Mouse (Mus musculus) MEL (cell line): Measurements from ENCODE around the gene Mmp9. TPM values are rescaled to one million over a fixed set of nuclear protein-coding genes. Genes with fewer than 3 reads are reported as not detected.

ENCODE experiments used
- DNase-seq: peaks from one replicate; pipeline ENCODE4 v3.0.0; 2011; ENCODE audit warnings: low read depth, low spot score
- H3K27ac ChIP-seq: 2 replicates; pipeline ENCODE4 v1.5.1; 2012; ENCODE audit warnings: low read depth, mild to moderate bottlenecking, control low read depth, low read length, moderate library complexity; ENCODE audit not compliant: control insufficient read depth
- H3K27me3 ChIP-seq, 2 experiments: fragments of 150-350 bp in 1 of 2; sonication (generic) in 1 of 2; 2 replicates each; pipeline ENCODE4 v1.6.1; 2012; ENCODE audit warnings: low read length in 2 of 2, mild to moderate bottlenecking in 2 of 2, improper control_type of control experiment in 1 of 2, moderate library complexity in 1 of 2; ENCODE audit not compliant: insufficient read depth in 2 of 2, control insufficient read depth in 1 of 2
- H3K36me3 ChIP-seq, 2 experiments: 2 replicates each; pipeline ENCODE4 v1.6.1; 2012 to 2014; ENCODE audit warnings: low read length in 2 of 2, improper control_type of control experiment in 1 of 2, inconsistent platforms in 1 of 2, mild to moderate bottlenecking in 1 of 2; ENCODE audit not compliant: insufficient read depth in 2 of 2, control insufficient read depth in 1 of 2
- H3K4me1 ChIP-seq, 2 experiments: fragments of 150-350 bp in 1 of 2; sonication (generic) in 1 of 2; 2 replicates each; pipeline ENCODE4 v1.6.1; 2012; ENCODE audit warnings: low read length in 2 of 2, improper control_type of control experiment in 1 of 2, mild to moderate bottlenecking in 1 of 2; ENCODE audit not compliant: insufficient read depth in 2 of 2, control insufficient read depth in 1 of 2
- H3K4me3 ChIP-seq, 2 experiments: fragments of 150-350 bp in 1 of 2; sonication (generic) in 1 of 2; 2 replicates each; pipeline ENCODE4 v1.5.1; 2012; ENCODE audit warnings: low read depth in 2 of 2, low read length in 2 of 2, mild to moderate bottlenecking in 2 of 2, moderate library complexity in 2 of 2, control low read depth in 1 of 2, improper control_type of control experiment in 1 of 2; ENCODE audit not compliant: control insufficient read depth in 1 of 2, insufficient read depth in 1 of 2
- H3K79me2 ChIP-seq: 2 replicates; pipeline ENCODE4 v1.6.1; 2012; ENCODE audit warnings: mild to moderate bottlenecking, low read length, moderate library complexity; ENCODE audit not compliant: control insufficient read depth, poor library complexity, insufficient read depth
- H3K9ac ChIP-seq: 2 replicates; pipeline ENCODE4 v1.6.1; 2012; ENCODE audit warnings: low read depth, mild to moderate bottlenecking, control low read depth, low read length, moderate library complexity; ENCODE audit not compliant: control insufficient read depth, poor library complexity, severe bottlenecking
- H3K9me3 ChIP-seq: fragments of 150-350 bp; sonication (generic); replicated peaks from 2 replicates; pipeline ENCODE4 v1.6.1; 2012; ENCODE audit warnings: mild to moderate bottlenecking, low read length, improper control_type of control experiment, moderate library complexity; ENCODE audit not compliant: insufficient read depth
- BHLHE40 ChIP-seq: IDR thresholded peaks from 2 replicates; pipeline ENCODE4 v1.6.1; 2012; ENCODE audit warnings: low read depth, mild to moderate bottlenecking, inconsistent platforms, low read length, improper control_type of control experiment, borderline replicate concordance
- CTCF ChIP-seq, 3 experiments: IDR thresholded peaks in 2 of 3; conservative IDR thresholded peaks in 1 of 3; 2 replicates each; pipeline ENCODE4 v1.5.1; 2011 to 2012; ENCODE audit warnings: low read length in 3 of 3, low read depth in 2 of 3, mild to moderate bottlenecking in 2 of 3, improper control_type of control experiment in 1 of 3, inconsistent platforms in 1 of 3, mixed read lengths in 1 of 3, moderate library complexity in 1 of 3; ENCODE audit not compliant: control insufficient read depth in 1 of 3, insufficient read depth in 1 of 3, poor library complexity in 1 of 3, severe bottlenecking in 1 of 3
- EP300 ChIP-seq, 2 experiments: IDR thresholded peaks; 2 replicates each; pipeline ENCODE4 v1.6.1; 2011; ENCODE audit warnings: improper control_type of control experiment in 2 of 2, low read length in 2 of 2, low read depth in 1 of 2, mild to moderate bottlenecking in 1 of 2
- GABPA ChIP-seq: IDR thresholded peaks from 2 replicates; pipeline ENCODE4 v1.6.1; 2012; ENCODE audit warnings: low read depth, mild to moderate bottlenecking, inconsistent platforms, low read length, improper control_type of control experiment, moderate library complexity
- JUND ChIP-seq: IDR thresholded peaks from 2 replicates; pipeline ENCODE4 v1.6.1; 2011; ENCODE audit warnings: low read depth, mild to moderate bottlenecking, improper control_type of control experiment, low read length
- MAX ChIP-seq: IDR thresholded peaks from 2 replicates; pipeline ENCODE4 v1.6.1; 2011; ENCODE audit warnings: low read length, improper control_type of control experiment
- MAZ ChIP-seq: IDR thresholded peaks from 2 replicates; pipeline ENCODE4 v1.6.1; 2012; ENCODE audit warnings: low read depth, mild to moderate bottlenecking, inconsistent platforms, low read length, improper control_type of control experiment
- MYB ChIP-seq: IDR thresholded peaks from 2 replicates; pipeline ENCODE4 v1.6.1; 2011; ENCODE audit warnings: mild to moderate bottlenecking, low read depth, low read length, improper control_type of control experiment
- MYC ChIP-seq: IDR thresholded peaks from 2 replicates; pipeline ENCODE4 v1.6.1; 2011; ENCODE audit warnings: low read depth, mild to moderate bottlenecking, low read length, improper control_type of control experiment, moderate library complexity
- POLR2A ChIP-seq, 2 experiments: IDR thresholded peaks; 2 replicates each; pipeline ENCODE4 v1.6.1; 2011 to 2012; ENCODE audit warnings: low read length in 2 of 2, mild to moderate bottlenecking in 2 of 2, control low read depth in 1 of 2, improper control_type of control experiment in 1 of 2, low read depth in 1 of 2, moderate library complexity in 1 of 2; ENCODE audit not compliant: control insufficient read depth in 1 of 2, insufficient read depth in 1 of 2, poor library complexity in 1 of 2
- SMC3 ChIP-seq: IDR thresholded peaks from 2 replicates; pipeline ENCODE4 v1.6.1; 2011; ENCODE audit warnings: low read depth, low read length, improper control_type of control experiment
- ZMIZ1 ChIP-seq: IDR thresholded peaks from 2 replicates; pipeline ENCODE4 v1.6.1; 2012; ENCODE audit warnings: low read depth, mild to moderate bottlenecking, inconsistent platforms, low read length, improper control_type of control experiment, moderate library complexity
- ZNF384 ChIP-seq: IDR thresholded peaks from 2 replicates; pipeline ENCODE4 v1.6.1; 2012; ENCODE audit warnings: low read depth, mild to moderate bottlenecking, inconsistent platforms, low read length, improper control_type of control experiment
- polyA plus RNA-seq, 2 experiments: library from polyadenylated mRNA; stranded (reverse) in 1 of 2; unstranded in 1 of 2; fragments of >175 nt in 1 of 2; fragments of >200 nt in 1 of 2; gene quantifications; 2 replicates each; pipeline versions ENCODE4 v1.2.1 to v1.2.4; 2012; ENCODE audit warnings: low replicate concordance in 2 of 2, low read depth in 1 of 2; ENCODE audit not compliant: insufficient read length in 2 of 2, insufficient read depth in 1 of 2, missing spikeins in 1 of 2
- total RNA-seq: library from RNA; depleted of rRNA; stranded (reverse); fragments of 300-350 nt; gene quantifications from 2 replicates; pipeline ENCODE4 v1.2.3, GENCODE M21; 2012

Mmp9 gene
- total and polyA plus RNA-seq, 3 experiments, result 0.19 to 0.23 TPM; not detected in 1

- Histone ChIP-seq H3K27me3 (no peaks in the 10 kb centered on the region), H3K36me3 (no peaks in the 10 kb centered on the region; a peak in 1 of 4 replicates), H3K9ac (no peak overlapping the region), H3K4me1 (0 out of 4 replicates have a peak, but pooled peaks cover 0 to 3% of the 10 kb centered on the region in 2 experiments), H3K27ac (no peak overlapping the region), H3K79me2 (no peaks in the 10 kb centered on the region), H3K4me3 (no peak overlapping the region), H3K9me3 (no peaks in the 10 kb centered on the region)
- no peak for DNase-seq
- no peak for TF ChIP-seq CTCF (IDR thresholded peaks at IDR 0.05 in 2 of 3, conservative IDR thresholded peaks at IDR 0.05 in 1 of 3; ENCODE audit: control insufficient read depth in 1 of 3, insufficient read depth in 1 of 3, low read depth in 2 of 3, low read length in 3 of 3, poor library complexity in 1 of 3, severe bottlenecking in 1 of 3)
- no peak for TF ChIP-seq MAZ
- no peak for TF ChIP-seq BHLHE40
- no peak for TF ChIP-seq JUND
- no peak for TF ChIP-seq SMC3
- TF ChIP-seq GABPA, result no peak
- no peak for TF ChIP-seq MYC
- TF ChIP-seq MAX, result no peak
- no peak for TF ChIP-seq MYB
- TF ChIP-seq POLR2A (IDR thresholded peaks at IDR 0.05; ENCODE audit: control insufficient read depth in 1 of 2, insufficient read depth in 1 of 2, low read depth in 1 of 2, low read length in 2 of 2, poor library complexity in 1 of 2), result no peak
- no peak for TF ChIP-seq ZNF384
Measured at GRCm38 (mm10) chr2:164996848-164997720, 56.5 kb downstream of the Mmp9 start.

GRCm38 (mm10) chr2:164997721-164998428 is 57.3 kb downstream of the Mmp9 start:
- no peak for DNase-seq
- no peaks in the 10 kb centered on the region for H3K79me2 ChIP-seq
- no peak for TF ChIP-seq EP300 (IDR thresholded peaks at IDR 0.05; ENCODE audit: low read depth in 1 of 2, low read length in 2 of 2)
- no peaks in the 10 kb centered on the region for H3K9me3 ChIP-seq
- no peak overlapping the region for H3K27ac ChIP-seq
- no peak overlapping the region for H3K4me3 ChIP-seq
- no peaks in the 10 kb centered on the region for H3K27me3 ChIP-seq
- H3K36me3 ChIP-seq, result no peaks in the 10 kb centered on the region; a peak in 1 of 4 replicates
- no peaks in the 10 kb centered on the region for H3K4me1 ChIP-seq
- no peak overlapping the region for H3K9ac ChIP-seq

GRCm38 (mm10) chr2:165001958-165002357 is 61.4 kb downstream of the Mmp9 start:
- Histone ChIP-seq H3K27me3 (no peaks in the 10 kb centered on the region), H3K27ac (no peak overlapping the region), H3K36me3 (no peaks in the 10 kb centered on the region; a peak in 2 of 4 replicates), H3K9ac (no peak overlapping the region), H3K9me3 (no peaks in the 10 kb centered on the region), H3K4me3 (no peak overlapping the region), H3K4me1 (no peaks in the 10 kb centered on the region), H3K79me2 (no peaks in the 10 kb centered on the region)
- DNase-seq, result no peak
- TF ChIP-seq ZMIZ1, result no peak
- TF ChIP-seq MAX, result no peak
- TF ChIP-seq CTCF (IDR thresholded peaks at IDR 0.05 in 2 of 3, conservative IDR thresholded peaks at IDR 0.05 in 1 of 3; ENCODE audit: control insufficient read depth in 1 of 3, insufficient read depth in 1 of 3, low read depth in 2 of 3, low read length in 3 of 3, poor library complexity in 1 of 3, severe bottlenecking in 1 of 3), result 0 out of 6 replicates have a peak, but pooled peaks of 1 of the 3 experiments have one; percentile 12
